Mouse (Mus musculus): ENCODE data around the gene 2310061I04Rik.
A peak's percentile ranks its signal among the peaks of the same experiment; 100 is the strongest.

DNA sequence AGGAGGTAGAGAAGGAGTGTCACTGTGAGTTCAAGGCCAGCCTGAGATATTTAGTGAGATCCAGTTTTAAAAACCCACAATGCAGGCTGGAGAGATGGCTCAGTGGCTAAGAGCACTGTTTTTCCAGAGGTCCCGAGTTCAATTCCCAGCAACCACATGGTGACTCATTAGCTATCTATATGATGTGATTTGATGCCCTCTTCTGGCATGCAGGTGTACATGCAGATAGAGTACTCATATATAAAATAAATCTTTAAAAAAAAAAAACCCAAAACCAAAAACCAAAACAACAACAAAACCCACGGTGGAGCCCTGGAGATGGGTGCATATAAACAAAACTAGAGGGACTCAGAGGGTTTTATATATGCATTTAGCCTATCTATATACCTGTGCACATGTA lies 10.4 kb upstream of the 2310061I04Rik start:
- TF ChIP-seq CTCF (IDR thresholded peaks at IDR 0.05; ENCODE audit: low read depth, low read length) (0 out of 2 replicates have a peak, but pooled peaks have one; percentile 4), POLR2A (IDR thresholded peaks at IDR 0.05; ENCODE audit: extremely low read depth, insufficient read depth, low read length) (no peak)

Measured in liver, adult 2 months (tissue).